Mouse (Mus musculus): ENCODE results near the gene Cdpf1. TPM values are rescaled to one million over a fixed set of nuclear protein-coding genes. Genes with fewer than 3 reads are reported as not detected.
A peak's percentile ranks its signal among the peaks of the same experiment; 100 is the strongest.

The Cdpf1 gene
- total RNA-seq (2021) = 10 to 100 TPM; 30.6 to 32.4 TPM
- long read RNA-seq, experiment 1, transcript Cdpf1-201 (5 exons, 997 nt) = major isoform, 8 of 15 reads
- long read RNA-seq, experiment 1, partial matches to known transcripts = 0 of 15 reads
- long read RNA-seq, experiment 1, other reads (novel, unspliced or antisense) = 1 of 15 reads
- long read RNA-seq, experiment 2, transcript Cdpf1-201 (5 exons, 997 nt) = major isoform, 13 of 18 reads
- long read RNA-seq, experiment 2, partial matches to known transcripts = 0 of 18 reads
- long read RNA-seq, experiment 2, other reads (novel, unspliced or antisense) = 0 of 18 reads

- peak; percentile 98 for DNase-seq
- intact Hi-C loops (cut with DNase I; ENCODE audit: low total_unique reads) = no loop called here
These were observed at the start of gene Cdpf1 for GRCm38 (mm10) chr15:85811535-85812277. Gene Cdpf1 (minus strand): TSS chr15:85811697.

- intact Hi-C loops (cut with DNase I; ENCODE audit: low total_unique reads) = loop anchor here (10.0 kb wide), 1 partner anchor 265 kb away; no protein-coding TSS in a partner anchor
- DNase-seq = peak; percentile 94
These were observed 48.1 kb upstream of the Cdpf1 start, which contains the start of gene Gtse1 for GRCm38 (mm10) chr15:85859490-85860031. Gene Gtse1 (plus strand): TSS chr15:85859745.

GRCm38 (mm10) chr15:85858980-85859489 lies 47.5 kb upstream of the Cdpf1 start:
- intact Hi-C loops (cut with DNase I; ENCODE audit: low total_unique reads) = no loop called here
- no peak for DNase-seq

GRCm38 (mm10) chr15:85851656-85852392 lies 40.3 kb upstream of the Cdpf1 start:
- no peak for DNase-seq
- intact Hi-C loops (cut with DNase I; ENCODE audit: low total_unique reads) = no loop called here

GRCm38 (mm10) chr15:85845071-85845470 lies 33.6 kb upstream of the Cdpf1 start:
- DNase-seq = no peak
- intact Hi-C loops (cut with DNase I; ENCODE audit: low total_unique reads) = no loop called here

- DNase-seq = no peak
- intact Hi-C loops (cut with DNase I; ENCODE audit: low total_unique reads) = no loop called here
These were observed 30.4 kb upstream of the Cdpf1 start for GRCm38 (mm10) chr15:85841796-85842360.

- intact Hi-C loops (cut with DNase I; ENCODE audit: low total_unique reads) = no loop called here
- peak; percentile 33 for DNase-seq
These were observed 29.5 kb upstream of the Cdpf1 start for GRCm38 (mm10) chr15:85840983-85841382.

- DNase-seq = no peak
- intact Hi-C loops (cut with DNase I; ENCODE audit: low total_unique reads) = no loop called here
These were observed 25.4 kb upstream of the Cdpf1 start for GRCm38 (mm10) chr15:85836887-85837286.

- no peak for DNase-seq
- intact Hi-C loops (cut with DNase I; ENCODE audit: low total_unique reads) = no loop called here
These were observed 23.8 kb upstream of the Cdpf1 start for GRCm38 (mm10) chr15:85835335-85835734.

GRCm38 (mm10) chr15:85832599-85832998 lies 21.1 kb upstream of the Cdpf1 start:
- DNase-seq = no peak
- intact Hi-C loops (cut with DNase I; ENCODE audit: low total_unique reads) = no loop called here

- peak; percentile 83 for DNase-seq
- intact Hi-C loops (cut with DNase I; ENCODE audit: low total_unique reads) = no loop called here
These were observed 20.6 kb upstream of the Cdpf1 start, which contains the start of gene Ttc38 for GRCm38 (mm10) chr15:85831954-85832590. Gene Ttc38 (plus strand): TSS chr15:85832306.

GRCm38 (mm10) chr15:85829470-85829869 lies 18.0 kb upstream of the Cdpf1 start:
- no peak for DNase-seq
- intact Hi-C loops (cut with DNase I; ENCODE audit: low total_unique reads) = no loop called here

GRCm38 (mm10) chr15:85828071-85828470 lies 16.6 kb upstream of the Cdpf1 start:
- intact Hi-C loops (cut with DNase I; ENCODE audit: low total_unique reads) = no loop called here

GRCm38 (mm10) chr15:85826676-85827075 lies 15.2 kb upstream of the Cdpf1 start:
- intact Hi-C loops (cut with DNase I; ENCODE audit: low total_unique reads) = no loop called here
- no peak for DNase-seq

More at GRCm38 (mm10) chr15:85828071-85828470, 16.6 kb upstream of the Cdpf1 start:
- DNase-seq = no peak

GRCm38 (mm10) chr15:85822011-85822359 lies 10.5 kb upstream of the Cdpf1 start:
- no peak for DNase-seq
- intact Hi-C loops (cut with DNase I; ENCODE audit: low total_unique reads) = no loop called here

- peak; percentile 53 for DNase-seq
- intact Hi-C loops (cut with DNase I; ENCODE audit: low total_unique reads) = no loop called here
These were observed 9.9 kb upstream of the Cdpf1 start, which contains the start of gene Pkdrej for GRCm38 (mm10) chr15:85821203-85822010. Gene Pkdrej (minus strand): TSS chr15:85821734.

GRCm38 (mm10) chr15:85813428-85813827 lies 1.9 kb upstream of the Cdpf1 start:
- intact Hi-C loops (cut with DNase I; ENCODE audit: low total_unique reads) = no loop called here
- DNase-seq = no peak
